Mouse (Mus musculus): ENCODE results near the gene Rps19. TPM values are rescaled to one million over a fixed set of nuclear protein-coding genes. Genes with fewer than 3 reads are reported as not detected.

The Rps19 gene
- polyA plus RNA-seq, 1 experiment from 2014 or later = 2,364 TPM

DNA sequence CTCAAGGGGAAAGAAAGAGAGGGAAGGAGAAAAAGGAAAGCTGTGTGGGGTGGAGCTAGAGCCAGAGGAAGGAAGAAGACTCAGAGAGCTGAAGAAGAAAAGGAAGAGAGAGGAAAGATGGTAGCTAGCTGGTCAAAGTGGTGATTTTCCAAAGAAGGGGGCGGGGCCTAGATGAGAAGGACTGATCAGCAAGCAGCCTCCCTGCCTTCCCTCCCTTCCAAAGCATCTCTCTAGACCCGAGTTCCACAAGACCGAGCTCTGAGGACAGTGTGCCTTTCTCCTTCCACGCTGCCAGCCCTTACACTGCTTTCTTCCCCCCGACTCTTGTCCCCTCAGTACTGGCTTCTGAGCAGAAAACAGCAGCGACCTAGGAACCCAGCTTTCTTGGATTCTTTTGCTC is 20.0 kb upstream of the Rps19 start:
- H3K36me3 ChIP-seq (ENCODE audit: insufficient read depth, low read length) = no peaks in the 10 kb centered on the region
- H3K4me2 ChIP-seq (replicated peaks; ENCODE audit: low read depth, low read length) = no peak overlapping the region
- no peak for ATAC-seq (ENCODE audit: low FRiP score, low TSS enrichment)
- no peaks in the 10 kb centered on the region for H3K9me3 ChIP-seq (ENCODE audit: low read length)
- 28% methylated on average over 6 of the region's 6 CpGs for whole genome bisulfite sequencing
- no peak overlapping the region for H3K9ac ChIP-seq (replicated peaks; ENCODE audit: low read length)
- H3K4me3 ChIP-seq (ENCODE audit: low read length) = no peak overlapping the region
- no peak overlapping the region for H3K27ac ChIP-seq (ENCODE audit: low read length)
- H3K27me3 ChIP-seq (ENCODE audit: insufficient read depth, low read length) = no peaks in the 10 kb centered on the region
- H3K4me1 ChIP-seq (ENCODE audit: insufficient read depth, low read length) = no peaks in the 10 kb centered on the region

DNA sequence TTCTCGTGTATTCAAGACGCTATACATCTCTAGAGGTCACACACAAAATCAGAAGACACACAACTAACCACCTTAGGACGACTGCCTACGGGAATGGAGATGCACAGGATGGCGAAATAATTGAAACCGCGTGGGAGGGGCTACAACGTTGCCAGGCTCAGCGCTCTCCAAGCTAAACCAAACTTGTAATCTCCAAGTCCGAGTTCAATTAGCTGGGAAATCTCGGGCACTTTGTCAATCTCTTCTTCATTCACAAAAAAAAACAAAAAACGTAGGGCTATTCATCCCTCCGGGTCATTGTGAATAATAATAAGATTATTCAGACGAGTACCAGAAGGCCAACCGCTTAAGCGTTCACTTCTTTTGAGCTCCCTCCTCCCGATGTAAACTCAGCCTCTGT is 15.1 kb upstream of the Rps19 start:
- no peaks in the 10 kb centered on the region for H3K36me3 ChIP-seq (ENCODE audit: insufficient read depth, low read length)
- 69% methylated on average over 17 of the region's 17 CpGs for whole genome bisulfite sequencing
- H3K9ac ChIP-seq (replicated peaks; ENCODE audit: low read length) = no peak overlapping the region
- 0 out of 2 replicates have a peak, but pooled peaks cover 2% of the 10 kb centered on the region for H3K9me3 ChIP-seq (ENCODE audit: low read length)
- no peak overlapping the region for H3K4me2 ChIP-seq (replicated peaks; ENCODE audit: low read depth, low read length)
- H3K27me3 ChIP-seq (ENCODE audit: insufficient read depth, low read length) = no peaks in the 10 kb centered on the region
- no peak for ATAC-seq (ENCODE audit: low FRiP score, low TSS enrichment)
- H3K4me1 ChIP-seq (ENCODE audit: insufficient read depth, low read length) = no peaks in the 10 kb centered on the region
- no peak overlapping the region for H3K4me3 ChIP-seq (ENCODE audit: low read length)
- no peak overlapping the region for H3K27ac ChIP-seq (ENCODE audit: low read length)

DNA sequence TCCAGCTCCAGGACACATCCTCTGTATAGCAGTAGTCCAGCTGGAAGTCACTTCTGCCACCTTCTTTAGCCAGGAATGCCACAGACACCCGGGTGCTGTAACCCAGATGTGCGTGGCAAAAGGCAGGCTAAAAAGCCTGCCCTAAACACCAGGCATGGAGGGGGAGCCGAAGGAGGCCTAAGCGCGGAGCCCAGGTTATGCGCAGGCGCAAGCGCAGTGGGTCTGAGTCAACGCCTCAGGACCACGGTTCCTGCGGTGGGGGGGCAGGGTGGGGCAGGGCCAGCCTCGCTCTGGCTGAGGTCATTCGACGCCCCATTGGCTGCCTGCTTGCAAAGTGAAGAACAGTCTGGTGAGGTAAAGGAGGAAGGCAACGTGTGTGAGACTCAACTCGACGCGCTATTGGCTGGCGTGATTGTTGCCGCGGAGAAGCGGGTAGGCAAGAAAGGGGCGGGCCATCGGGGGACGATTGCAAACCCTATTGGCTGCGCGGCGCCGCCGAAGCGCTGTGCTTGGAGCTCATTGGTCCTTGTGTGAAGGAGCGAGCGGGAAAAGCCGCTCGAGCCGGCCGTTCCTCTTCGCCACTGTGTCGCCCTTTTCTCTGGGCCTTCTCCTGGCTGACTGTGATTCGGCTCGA is 14.5 kb upstream of the Rps19 start, which contains the start of the genes Lypd4 and Dmrtc2:
Gene Lypd4, minus strand, starts transcription at position 410 of the 634 bp plus-strand sequence.
Gene Dmrtc2, plus strand, starts transcription at position 526 of the 634 bp plus-strand sequence.
- H3K36me3 ChIP-seq (ENCODE audit: insufficient read depth, low read length) = no peaks in the 10 kb centered on the region
- 56% methylated on average over 41 of the region's 41 CpGs for WGBS
- 0 out of 2 replicates have a peak, but pooled peaks have one; percentile 23 for ATAC-seq (ENCODE audit: low FRiP score, low TSS enrichment)
- no peak within 1 kb of the TSS for H3K4me3 ChIP-seq (ENCODE audit: low read length)
- no peak within 1 kb of the TSS for H3K9ac ChIP-seq (replicated peaks; ENCODE audit: low read length)
- H3K4me1 ChIP-seq (ENCODE audit: insufficient read depth, low read length) = no peaks in the 10 kb centered on the region
- 0 out of 2 replicates have a peak, but pooled peaks cover 2% of the 10 kb centered on the region for H3K9me3 ChIP-seq (ENCODE audit: low read length)
- no peaks in the 10 kb centered on the region for H3K27me3 ChIP-seq (ENCODE audit: insufficient read depth, low read length)
- no peak within 1 kb of the TSS for H3K4me2 ChIP-seq (replicated peaks; ENCODE audit: low read depth, low read length)
- no peak within 1 kb of the TSS for H3K27ac ChIP-seq (ENCODE audit: low read length)

DNA sequence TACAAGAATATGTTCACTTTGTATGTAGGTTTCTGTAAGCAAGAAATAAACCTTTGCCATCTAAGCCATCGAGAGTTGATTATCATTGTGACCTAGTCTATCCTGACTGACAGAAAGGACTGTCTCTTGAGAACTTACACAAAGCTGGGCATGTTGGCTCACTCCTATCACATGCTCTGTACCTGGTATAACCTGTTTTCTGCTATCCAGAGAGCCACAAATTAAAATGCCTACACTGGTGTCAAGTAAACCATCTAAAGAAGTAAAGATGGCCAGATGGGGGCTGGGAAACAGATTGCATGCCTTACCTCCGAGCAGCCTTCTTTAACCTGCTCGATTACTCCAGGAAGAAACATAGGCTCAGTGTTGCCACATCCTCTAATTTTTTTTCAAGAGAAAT is 6.6 kb upstream of the Rps19 start:
- 68% methylated on average over 3 of the region's 3 CpGs for WGBS
- no peak overlapping the region for H3K4me2 ChIP-seq (replicated peaks; ENCODE audit: low read depth, low read length)
- ATAC-seq (ENCODE audit: low FRiP score, low TSS enrichment) = no peak

DNA sequence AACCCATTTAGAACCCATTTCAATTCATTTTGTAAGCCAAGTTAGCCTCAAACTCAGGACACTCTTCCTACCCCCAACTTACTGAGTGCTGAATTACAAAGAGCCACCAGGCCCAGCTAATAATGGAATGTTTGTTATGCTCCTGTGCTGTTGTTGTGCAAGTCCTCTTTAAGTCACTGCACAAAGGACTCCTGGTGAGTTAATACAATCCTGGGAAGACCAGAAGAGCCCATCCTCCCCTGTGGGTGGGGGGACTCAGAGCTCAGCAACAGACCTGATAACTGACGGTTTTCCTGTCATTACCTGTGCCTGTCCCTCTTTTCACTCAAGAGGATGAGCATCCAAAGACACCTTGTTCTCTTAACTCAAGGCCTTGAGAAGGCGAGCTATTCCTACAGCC is 4.6 kb upstream of the Rps19 start:
- Histone ChIP-seq H3K4me1 (ENCODE audit: insufficient read depth, low read length) (0 out of 2 replicates have a peak, but pooled peaks cover 8% of the 10 kb centered on the region), H3K27me3 (ENCODE audit: insufficient read depth, low read length) (no peaks in the 10 kb centered on the region), H3K9ac (replicated peaks; ENCODE audit: low read length) (no peak overlapping the region), H3K27ac (ENCODE audit: low read length) (no peak overlapping the region), H3K9me3 (ENCODE audit: low read length) (no peaks in the 10 kb centered on the region), H3K4me3 (ENCODE audit: low read length) (no peak overlapping the region), H3K36me3 (ENCODE audit: insufficient read depth, low read length) (no peaks in the 10 kb centered on the region), H3K4me2 (replicated peaks; ENCODE audit: low read depth, low read length) (no peak overlapping the region)
- 29% methylated on average over 2 of the region's 2 CpGs for WGBS
- no peak for ATAC-seq (ENCODE audit: low FRiP score, low TSS enrichment)

More for the DNA sequence above, 6.6 kb upstream of the Rps19 start:
- Histone ChIP-seq H3K4me3 (ENCODE audit: low read length) (no peak overlapping the region), H3K36me3 (ENCODE audit: insufficient read depth, low read length) (no peaks in the 10 kb centered on the region), H3K9ac (replicated peaks; ENCODE audit: low read length) (no peak overlapping the region), H3K9me3 (ENCODE audit: low read length) (no peaks in the 10 kb centered on the region), H3K27me3 (ENCODE audit: insufficient read depth, low read length) (no peaks in the 10 kb centered on the region), H3K27ac (ENCODE audit: low read length) (no peak overlapping the region), H3K4me1 (ENCODE audit: insufficient read depth, low read length) (0 out of 2 replicates have a peak, but pooled peaks cover 8% of the 10 kb centered on the region)

- Histone ChIP-seq H3K27ac (ENCODE audit: low read length) (no peak overlapping the region), H3K27me3 (ENCODE audit: insufficient read depth, low read length) (no peaks in the 10 kb centered on the region), H3K4me2 (replicated peaks; ENCODE audit: low read depth, low read length) (no peak overlapping the region), H3K9ac (replicated peaks; ENCODE audit: low read length) (no peak overlapping the region), H3K4me1 (ENCODE audit: insufficient read depth, low read length) (peaks cover 31% of the 10 kb centered on the region), H3K9me3 (ENCODE audit: low read length) (no peaks in the 10 kb centered on the region), H3K36me3 (ENCODE audit: insufficient read depth, low read length) (peaks cover 22% of the 10 kb centered on the region), H3K4me3 (ENCODE audit: low read length) (no peak overlapping the region)
- WGBS = 94% methylated on average over 9 of the region's 9 CpGs
- no peak for ATAC-seq (ENCODE audit: low FRiP score, low TSS enrichment)
These were observed 1.6 kb upstream of the Rps19 start for GRCm38 (mm10) chr7:24882416-24883199.

- Histone ChIP-seq H3K36me3 (ENCODE audit: insufficient read depth, low read length) (peaks cover 42% of the 10 kb centered on the region), H3K27ac (ENCODE audit: low read length) (peak overlapping the region; percentile 94), H3K4me2 (replicated peaks; ENCODE audit: low read depth, low read length) (peak overlapping the region; percentile 93), H3K4me1 (ENCODE audit: insufficient read depth, low read length) (peaks cover 45% of the 10 kb centered on the region), H3K4me3 (ENCODE audit: low read length) (peak overlapping the region; percentile 89), H3K9me3 (ENCODE audit: low read length) (no peaks in the 10 kb centered on the region), H3K27me3 (ENCODE audit: insufficient read depth, low read length) (no peaks in the 10 kb centered on the region), H3K9ac (replicated peaks; ENCODE audit: low read length) (peak overlapping the region; percentile 100)
- peak; percentile 0 for ATAC-seq (ENCODE audit: low FRiP score, low TSS enrichment)
- WGBS = under 1% methylated on average over 47 of the region's 47 CpGs
These were observed 621 bp downstream of the Rps19 start for GRCm38 (mm10) chr7:24884693-24885291.

DNA sequence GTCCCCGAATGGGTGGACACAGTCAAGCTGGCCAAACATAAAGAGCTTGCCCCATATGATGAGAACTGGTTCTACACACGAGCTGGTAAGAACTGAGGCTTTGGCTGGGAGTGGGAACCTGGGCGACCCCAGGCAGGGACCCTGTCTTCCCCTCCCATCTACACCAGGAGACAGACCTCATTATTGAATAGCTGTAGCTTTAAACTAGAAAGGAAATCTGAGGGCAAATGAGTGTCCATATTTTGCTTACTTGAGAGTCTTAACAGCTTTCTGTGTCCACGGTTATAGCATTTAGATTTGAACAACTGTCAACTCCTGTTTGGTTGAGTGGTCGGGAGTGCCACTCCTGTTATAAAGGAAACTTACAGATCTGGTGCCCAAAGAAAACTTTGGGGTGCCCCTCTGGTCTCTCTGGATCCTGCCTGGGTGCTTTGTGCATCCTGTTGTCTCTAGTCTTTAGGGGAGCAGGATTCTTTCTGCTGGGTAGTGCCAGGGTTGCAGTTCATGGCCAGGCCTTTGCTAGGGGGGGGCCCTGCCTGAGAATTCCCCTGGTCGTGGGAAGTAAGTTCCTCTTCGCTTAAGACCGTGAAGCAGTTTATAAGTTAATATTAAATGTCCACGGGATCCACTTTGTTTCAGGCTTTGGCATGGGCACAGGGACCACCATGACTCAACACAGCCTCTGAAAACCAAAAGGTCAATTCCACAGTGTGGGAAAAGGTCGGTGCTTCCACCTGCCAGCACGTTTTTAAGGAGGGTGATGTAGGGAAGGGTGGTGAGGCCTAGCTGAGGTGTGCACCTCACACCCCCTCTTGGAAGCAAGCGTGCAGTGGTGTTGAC is 1.5 kb downstream of the Rps19 start:
- Histone ChIP-seq H3K9ac (replicated peaks; ENCODE audit: low read length) (peak overlapping the region; percentile 100), H3K4me2 (replicated peaks; ENCODE audit: low read depth, low read length) (peak overlapping the region; percentile 93), H3K36me3 (ENCODE audit: insufficient read depth, low read length) (peaks cover 49% of the 10 kb centered on the region), H3K4me3 (ENCODE audit: low read length) (peak overlapping the region; percentile 89), H3K9me3 (ENCODE audit: low read length) (no peaks in the 10 kb centered on the region), H3K27me3 (ENCODE audit: insufficient read depth, low read length) (no peaks in the 10 kb centered on the region), H3K27ac (ENCODE audit: low read length) (peak overlapping the region; percentile 94), H3K4me1 (ENCODE audit: insufficient read depth, low read length) (peaks cover 37% of the 10 kb centered on the region)
- 22% methylated on average over 12 of the region's 12 CpGs for WGBS
- ATAC-seq (ENCODE audit: low FRiP score, low TSS enrichment) = no peak

GRCm38 (mm10) chr7:24886308-24886633 is 2.1 kb downstream of the Rps19 start:
- no peak for ATAC-seq (ENCODE audit: low FRiP score, low TSS enrichment)
- peaks cover 53% of the 10 kb centered on the region for H3K36me3 ChIP-seq (ENCODE audit: insufficient read depth, low read length)
- H3K4me1 ChIP-seq (ENCODE audit: insufficient read depth, low read length) = peaks cover 37% of the 10 kb centered on the region
- H3K27me3 ChIP-seq (ENCODE audit: insufficient read depth, low read length) = no peaks in the 10 kb centered on the region
- no peaks in the 10 kb centered on the region for H3K9me3 ChIP-seq (ENCODE audit: low read length)
- peak overlapping the region; percentile 94 for H3K27ac ChIP-seq (ENCODE audit: low read length)
- peak overlapping the region; percentile 100 for H3K9ac ChIP-seq (replicated peaks; ENCODE audit: low read length)
- peak overlapping the region; percentile 93 for H3K4me2 ChIP-seq (replicated peaks; ENCODE audit: low read depth, low read length)
- H3K4me3 ChIP-seq (ENCODE audit: low read length) = peak overlapping the region; percentile 89
- 52% methylated on average over 4 of the region's 4 CpGs for WGBS
